ENCODE assay signal across 21 mouse cellular contexts in the genomic region with DNA sequence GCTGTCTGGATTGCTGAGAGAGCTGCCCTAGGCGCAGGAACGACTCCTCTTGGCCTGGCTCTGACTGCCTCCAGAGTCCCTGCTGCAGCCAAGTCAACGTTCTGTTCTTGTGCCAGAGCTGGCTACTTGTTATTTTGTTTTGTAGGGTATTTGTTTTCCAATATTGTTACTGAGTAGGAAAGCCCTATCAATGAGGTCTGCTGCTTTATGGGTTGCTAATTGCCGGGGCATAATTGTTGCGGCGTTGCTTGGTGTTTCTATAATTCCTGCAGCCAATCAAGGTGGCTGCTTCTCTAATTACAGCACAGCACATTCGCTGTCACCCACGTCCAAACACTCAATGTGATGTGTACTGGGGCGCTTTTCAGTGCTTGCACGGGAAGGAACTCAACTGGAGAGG.
A peak's percentile ranks its signal among the peaks of the same experiment; 100 is the strongest.
DNase-seq lines count a peak whose midpoint lies in the region; ATAC-seq and TF ChIP-seq lines count a peak whose summit lies in the region.
"Had no signal": no experiment of that assay in that cellular context is flagged by ENCODE, and none has a peak within 500 bp of the region (broad histone marks: within the 10 kb centered on the region; RNA-seq: fewer than 3 reads in every experiment).

No protein-coding gene starts in this region.

- H3K4me2 ChIP-seq in forebrain, embryonic 14.5 days (ENCODE audit: low read length) = no peak overlapping the region
- H3K4me2 ChIP-seq in forebrain, embryonic 12.5 days = no peak overlapping the region
- H3K4me2 ChIP-seq in limb, embryonic 12.5 days = peak overlapping the region; percentile 18; the same call in 1 of the 2 replicates
- H3K4me2 ChIP-seq: hindbrain, embryonic 12.5 days; liver, embryonic 12.5 days had no signal

- no peak for TF ChIP-seq POLR2A in brain, embryonic 14.5 days (IDR thresholded peaks at IDR 0.05; ENCODE audit: borderline replicate concordance, extremely low read depth, insufficient read depth, insufficient read length, poor library complexity, severe bottlenecking)

- 19% methylated on average over 10 of the region's 10 CpGs for WGBS in forebrain, embryonic 14.5 days
- WGBS in forebrain, embryonic 12.5 days = 43% methylated on average over 10 of the region's 10 CpGs
- 28% methylated on average over 10 of the region's 10 CpGs for WGBS in limb, embryonic 12.5 days

- peak; percentile 66 for DNase-seq in forebrain, embryonic 14.5 days (ENCODE audit: low spot score)
- peak; percentile 13 to 16 for DNase-seq in layer of hippocampus, postnatal 36 days
- no peak for DNase-seq in layer of hippocampus, postnatal 25 days (ENCODE audit: extremely low spot score in 1 of 2, low spot score in 1 of 2)
- peak; percentile 81 for DNase-seq in brain, embryonic 14.5 days (ENCODE audit: low read depth)
- DNase-seq in thymus, postnatal 4 days = no peak
- DNase-seq: adrenal gland, postnatal 36 days; cerebellum, adult 11 months; gastrocnemius, postnatal 25 days; kidney, adult 18-20 months; lung, adult 18-20 months; lung, postnatal 10 days; right cerebral cortex, postnatal 4 days; thymus, postnatal 25 days had no signal

- H3K4me3 ChIP-seq in forebrain, embryonic 14.5 days (ENCODE audit: low read depth, low read length) = no peak overlapping the region
- H3K4me3 ChIP-seq in forebrain, embryonic 12.5 days (replicated peaks) = no peak overlapping the region
- no peak overlapping the region for H3K4me3 ChIP-seq in limb, embryonic 12.5 days (replicated peaks)
- H3K4me3 ChIP-seq: hindbrain, embryonic 12.5 days; liver, embryonic 12.5 days; midbrain, embryonic 10.5 days had no signal

- H3K27ac ChIP-seq in forebrain, embryonic 14.5 days (ENCODE audit: low read depth, low read length) = no peak overlapping the region
- no peak overlapping the region for H3K27ac ChIP-seq in forebrain, embryonic 12.5 days
- H3K27ac ChIP-seq in limb, embryonic 12.5 days = no peak overlapping the region
- H3K27ac ChIP-seq: hindbrain, embryonic 12.5 days; kidney, postnatal 0 days; liver, embryonic 12.5 days; midbrain, embryonic 10.5 days had no signal

- ATAC-seq in forebrain, embryonic 14.5 days = peak; percentile 37; the same call in 1 of the 2 replicates
- no peak for ATAC-seq in forebrain, embryonic 12.5 days (ENCODE audit: low FRiP score)
- no peak for ATAC-seq in limb, embryonic 12.5 days (ENCODE audit: insufficient number of reproducible peaks, insufficient read depth, low FRiP score, low TSS enrichment, low read depth)
- ATAC-seq: CD4-positive, CD25-positive, alpha-beta regulatory T cell, adult 4 months; inflammation-experienced regulatory T-cells, adult 6 months; liver, embryonic 12.5 days had no signal

- H3K9me3 ChIP-seq in forebrain, embryonic 14.5 days (replicated peaks; ENCODE audit: control insufficient read depth, low read length) = no peaks in the 10 kb centered on the region
- no peaks in the 10 kb centered on the region for H3K9me3 ChIP-seq in forebrain, embryonic 12.5 days
- H3K9me3 ChIP-seq in limb, embryonic 12.5 days = no peaks in the 10 kb centered on the region
- H3K9me3 ChIP-seq: hindbrain, embryonic 12.5 days; liver, embryonic 12.5 days; midbrain, embryonic 10.5 days had no signal

- no peaks in the 10 kb centered on the region for H3K36me3 ChIP-seq in forebrain, embryonic 14.5 days (ENCODE audit: control insufficient read depth, insufficient read depth, low read length)
- no peaks in the 10 kb centered on the region for H3K36me3 ChIP-seq in forebrain, embryonic 12.5 days (replicated peaks)
- H3K36me3 ChIP-seq in limb, embryonic 12.5 days = no peaks in the 10 kb centered on the region
- H3K36me3 ChIP-seq: hindbrain, embryonic 12.5 days; liver, embryonic 12.5 days; midbrain, embryonic 10.5 days had no signal

- no peaks in the 10 kb centered on the region for H3K27me3 ChIP-seq in forebrain, embryonic 14.5 days (replicated peaks; ENCODE audit: control insufficient read depth, insufficient read depth, low read length)
- 0 out of 2 replicates have a peak, but pooled peaks cover 3% of the 10 kb centered on the region for H3K27me3 ChIP-seq in forebrain, embryonic 12.5 days
- H3K27me3 ChIP-seq in limb, embryonic 12.5 days = peaks cover 5% of the 10 kb centered on the region; the same call in 1 of the 2 replicates
- H3K27me3 ChIP-seq: hindbrain, embryonic 12.5 days; liver, embryonic 12.5 days had no signal

- TF ChIP-seq CTCF in brain, embryonic 14.5 days (IDR thresholded peaks at IDR 0.05; ENCODE audit: borderline replicate concordance, extremely low read depth, insufficient read depth, insufficient read length) = no peak

- H3K9ac ChIP-seq in forebrain, embryonic 14.5 days (ENCODE audit: low read length) = no peak overlapping the region
- H3K9ac ChIP-seq in forebrain, embryonic 12.5 days = no peak overlapping the region
- H3K9ac ChIP-seq in limb, embryonic 12.5 days (replicated peaks) = no peak overlapping the region
- H3K9ac ChIP-seq: hindbrain, embryonic 12.5 days; liver, embryonic 12.5 days had no signal

- H3K4me1 ChIP-seq in forebrain, embryonic 14.5 days (ENCODE audit: control insufficient read depth, insufficient read depth, low read length) = 0 out of 2 replicates have a peak, but pooled peaks cover 2% of the 10 kb centered on the region
- H3K4me1 ChIP-seq in forebrain, embryonic 12.5 days = peaks cover 5% of the 10 kb centered on the region; the same call in 1 of the 2 replicates
- peaks cover 27% of the 10 kb centered on the region for H3K4me1 ChIP-seq in limb, embryonic 12.5 days (replicated peaks)
- H3K4me1 ChIP-seq: hindbrain, embryonic 12.5 days; liver, embryonic 12.5 days; midbrain, embryonic 10.5 days had no signal

Comparison
In these comparisons a context has a peak if more than half of its experiments do, and no peak if none do; other contexts are left out.
1. DNase-seq: peak in forebrain, embryonic 14.5 days (single experiment), layer of hippocampus, postnatal 36 days (2 of 2) and brain, embryonic 14.5 days (single experiment); none in layer of hippocampus, postnatal 25 days (0 of 2) and thymus, postnatal 4 days (single experiment).